Mouse (Mus musculus): ENCODE data around the gene Tst.

GRCm38 (mm10) chr15:78436380-78437192, 30.9 kb upstream of the Tst start:
- TF ChIP-seq CTCF (IDR thresholded peaks at IDR 0.05; ENCODE audit: low read depth, low read length) (no peak), POLR2A (IDR thresholded peaks at IDR 0.05; ENCODE audit: borderline replicate concordance, low read depth, low read length) (no peak)
